Mouse (Mus musculus) lung, postnatal 0 days (tissue): ENCODE results near the gene Mmel1. TPM values are rescaled to one million over a fixed set of nuclear protein-coding genes. Genes with fewer than 3 reads are reported as not detected.

Experiments
- ATAC-seq: fragments of 200-750 bp; cut with Nextera tagmentation; 2 replicates; pipeline ENCODE4 v1.8.0; 2017; ENCODE audit warnings: moderate library complexity
- DNase-seq: peaks from one replicate; pipeline ENCODE4 v3.0.0-alpha.2; 2016; ENCODE audit warnings: low spot score
- H3K27ac ChIP-seq: fragments of 300-500 bp; sonication (generic); 2 replicates; pipeline ENCODE4 v1.5.1; 2014; ENCODE audit warnings: antibody characterized with exemption, mild to moderate bottlenecking, low read length, mixed read lengths
- H3K27me3 ChIP-seq: fragments of 300-500 bp; sonication (generic); replicated peaks from 2 replicates; pipeline ENCODE4 v1.6.1; 2014; ENCODE audit warnings: low read length, mixed read lengths; ENCODE audit not compliant: insufficient read depth
- H3K36me3 ChIP-seq: fragments of 300-500 bp; sonication (generic); 2 replicates; pipeline ENCODE4 v1.6.1; 2014; ENCODE audit warnings: low read length, mixed read lengths; ENCODE audit not compliant: insufficient read depth
- H3K4me1 ChIP-seq: fragments of 300-500 bp; sonication (generic); 2 replicates; pipeline ENCODE4 v1.6.1; 2014; ENCODE audit warnings: antibody characterized with exemption, low read depth, low read length, mixed read lengths; ENCODE audit not compliant: insufficient read depth
- H3K4me2 ChIP-seq: fragments of 300-500 bp; sonication (generic); replicated peaks from 2 replicates; pipeline ENCODE4 v1.6.1; 2014; ENCODE audit warnings: low read depth, mild to moderate bottlenecking, low read length, moderate library complexity, mixed read lengths
- H3K4me3 ChIP-seq: fragments of 300-500 bp; sonication (generic); 2 replicates; pipeline ENCODE4 v1.5.1; 2014; ENCODE audit warnings: low read depth, low read length
- H3K9ac ChIP-seq: fragments of 300-500 bp; sonication (generic); replicated peaks from 2 replicates; pipeline ENCODE4 v1.6.1; 2014; ENCODE audit warnings: low read depth, mild to moderate bottlenecking
- H3K9me3 ChIP-seq: fragments of 300-500 bp; sonication (generic); 2 replicates; pipeline ENCODE4 v1.6.1; 2016; ENCODE audit warnings: low read length, mixed read lengths
- CTCF ChIP-seq: IDR thresholded peaks from 2 replicates; pipeline ENCODE4 v1.5.1; 2016; ENCODE audit warnings: antibody characterized with exemption, mild to moderate bottlenecking
- EP300 ChIP-seq: IDR thresholded peaks from 2 replicates; pipeline ENCODE4 v1.6.1; 2016; ENCODE audit warnings: antibody characterized with exemption, mild to moderate bottlenecking, control low read depth
- WGBS: fragments of 180-500 bp; shearing (Covaris S2); extraction: QIAGEN DNeasy Blood & Tissue Kit; methylation state at CpG from one replicate; pipeline ENCODE4 v1.1.7; 2014; 5-methylcytosine and 5-hydroxymethylcytosine counted together
- polyA plus RNA-seq: library from polyadenylated mRNA; unstranded; fragments of >200 nt; fragmentation: Nextera tagmentation; extraction: Ambion mirVana; gene quantifications from 2 replicates; pipeline ENCODE4 v1.2.1, GENCODE M21; 2015

Mmel1 gene
- polyA plus RNA-seq, 1 experiment from 2014 or later = 0.06 TPM

DNA sequence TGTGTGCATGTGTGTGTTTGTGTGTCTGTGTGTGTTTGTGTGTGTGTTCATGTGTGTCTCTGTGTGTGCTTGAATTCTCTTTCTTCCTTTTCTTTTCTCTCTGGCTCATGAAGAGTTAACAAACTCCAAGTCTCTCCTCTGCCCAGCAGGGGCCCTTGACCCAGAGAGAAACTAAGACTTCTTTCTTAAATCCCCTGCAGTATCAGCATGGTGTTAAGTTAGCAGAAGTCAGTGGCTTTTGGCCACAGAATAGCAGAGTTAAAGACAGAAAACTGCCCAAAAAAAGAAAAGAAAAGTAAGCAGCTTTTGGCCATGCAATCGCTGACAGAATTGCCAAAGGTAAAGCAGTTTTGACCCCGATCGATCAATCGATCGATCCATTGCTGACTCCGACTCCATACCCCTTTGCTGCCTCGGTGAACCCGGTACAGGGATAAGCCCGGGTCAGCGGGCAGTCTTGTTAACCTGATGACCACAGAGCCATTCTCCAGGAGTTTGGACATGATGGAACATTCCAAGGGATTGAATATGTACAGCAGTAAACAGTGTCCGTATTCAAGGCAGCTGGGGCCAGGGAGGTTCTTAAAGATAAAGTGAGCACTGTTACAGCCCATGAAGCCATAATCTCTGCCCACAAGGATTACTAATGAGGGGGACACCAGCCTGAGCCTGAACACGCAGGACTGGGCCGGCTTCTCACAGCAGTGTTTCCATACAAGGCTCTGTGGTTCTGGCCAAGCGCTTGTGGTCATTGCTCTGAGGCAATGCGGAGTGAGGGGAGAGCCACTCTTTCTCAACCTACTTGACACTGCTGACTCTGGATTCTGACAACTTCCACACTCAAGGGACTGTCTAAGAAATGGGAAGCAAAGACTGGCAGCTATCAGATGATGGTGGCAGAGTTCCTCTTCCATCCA is 41.5 kb downstream of the Mmel1 start:
- Histone ChIP-seq H3K27me3 (no peaks in the 10 kb centered on the region), H3K4me2 (peak overlapping the region; percentile 22; the same call in 1 of the 2 replicates), H3K9ac (no peak overlapping the region), H3K27ac (no peak overlapping the region), H3K9me3 (no peaks in the 10 kb centered on the region), H3K4me3 (no peak overlapping the region), H3K36me3 (no peaks in the 10 kb centered on the region), H3K4me1 (peaks cover 13% of the 10 kb centered on the region; the same call in 1 of the 2 replicates)
- WGBS = 25% methylated on average over 15 of the region's 15 CpGs
- ATAC-seq (peak; percentile 77), DNase-seq (peak; percentile 81)
- TF ChIP-seq CTCF (no peak), EP300 (no peak)

DNA sequence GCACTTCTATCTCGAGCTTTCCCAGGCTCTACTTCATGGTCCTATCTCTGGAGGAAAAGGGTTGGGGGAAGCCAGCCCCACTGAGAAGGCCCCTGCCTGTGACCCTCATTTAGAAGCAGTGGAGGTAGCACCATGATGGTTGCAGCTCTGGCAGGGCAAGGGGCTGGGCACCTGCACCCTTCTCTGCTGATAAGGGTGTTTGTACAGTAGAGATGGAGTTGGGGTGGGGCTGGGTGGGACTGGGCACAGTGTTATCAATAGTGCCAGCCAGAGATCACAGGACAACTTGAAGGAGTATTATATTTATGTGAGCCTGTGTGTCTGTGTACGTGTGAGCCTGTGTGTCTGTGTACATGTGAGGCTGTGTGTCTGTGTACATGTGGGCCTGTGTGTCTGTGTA is 42.3 kb downstream of the Mmel1 start:
- Histone ChIP-seq H3K27me3 (no peaks in the 10 kb centered on the region), H3K4me1 (peaks cover 13% of the 10 kb centered on the region; the same call in 1 of the 2 replicates), H3K36me3 (no peaks in the 10 kb centered on the region), H3K4me2 (no peak overlapping the region), H3K9me3 (no peaks in the 10 kb centered on the region), H3K9ac (no peak overlapping the region), H3K4me3 (no peak overlapping the region), H3K27ac (no peak overlapping the region)
- TF ChIP-seq CTCF (no peak), EP300 (no peak)
- ATAC-seq (no peak), DNase-seq (no peak)
- WGBS = 43% methylated on average over 2 of the region's 2 CpGs

DNA sequence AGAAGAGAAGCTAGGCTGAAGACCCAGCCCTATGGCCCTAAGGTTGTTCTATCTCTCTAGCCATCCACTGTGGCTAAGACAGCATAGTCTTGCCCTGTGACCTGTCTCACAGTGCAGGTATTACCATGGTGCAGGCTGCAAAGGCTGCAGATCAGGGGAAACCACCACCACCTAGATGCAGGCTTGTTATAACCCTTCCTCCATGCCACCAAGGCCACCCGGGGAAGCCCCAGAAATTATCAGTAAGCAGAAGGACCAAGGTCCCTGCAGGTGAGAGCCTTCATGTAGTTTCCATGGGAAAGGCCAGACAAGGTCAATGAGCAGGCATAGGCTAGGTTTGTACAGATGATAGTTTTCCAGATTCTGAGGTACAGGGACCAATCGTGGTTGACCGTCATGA is 44.5 kb downstream of the Mmel1 start:
- H3K27me3 ChIP-seq = no peaks in the 10 kb centered on the region
- ATAC-seq (no peak), DNase-seq (no peak)
- no peaks in the 10 kb centered on the region; the same call in 1 of the 2 replicates for H3K9me3 ChIP-seq
- no peak overlapping the region for H3K4me3 ChIP-seq
- TF ChIP-seq EP300 (no peak), CTCF (no peak)
- WGBS = 96% methylated on average over 3 of the region's 3 CpGs
- no peak overlapping the region for H3K9ac ChIP-seq
- H3K4me2 ChIP-seq = no peak overlapping the region
- no peaks in the 10 kb centered on the region for H3K36me3 ChIP-seq
- H3K4me1 ChIP-seq = peaks cover 9% of the 10 kb centered on the region; the same call in 1 of the 2 replicates
- no peak overlapping the region for H3K27ac ChIP-seq

DNA sequence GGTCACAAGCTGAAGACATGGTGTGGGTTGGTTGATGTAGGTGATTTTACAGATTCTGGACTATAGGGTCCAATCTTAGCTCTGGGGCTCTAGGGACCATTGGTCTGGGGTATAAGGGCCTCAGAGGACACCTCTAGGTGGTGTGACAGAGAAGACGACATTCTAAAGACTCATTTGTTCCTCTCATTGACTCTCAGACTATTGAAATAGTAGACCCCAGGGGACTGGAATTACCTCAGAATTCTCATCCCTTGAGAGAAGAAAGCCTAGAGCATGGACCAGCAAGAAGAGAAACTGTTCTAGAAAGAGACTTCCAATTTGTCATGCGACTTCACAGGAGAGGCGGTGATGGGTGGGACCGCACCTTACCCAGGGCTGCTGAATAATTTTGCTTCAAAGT is 44.9 kb downstream of the Mmel1 start:
- DNase-seq (no peak), ATAC-seq (no peak)
- Histone ChIP-seq H3K4me2 (no peak overlapping the region), H3K4me3 (no peak overlapping the region), H3K4me1 (peaks cover 9% of the 10 kb centered on the region; the same call in 1 of the 2 replicates), H3K27ac (no peak overlapping the region), H3K27me3 (no peaks in the 10 kb centered on the region), H3K36me3 (no peaks in the 10 kb centered on the region), H3K9ac (no peak overlapping the region), H3K9me3 (no peaks in the 10 kb centered on the region; the same call in 1 of the 2 replicates)
- TF ChIP-seq EP300 = no peak
- TF ChIP-seq CTCF = no peak
- 92% methylated on average over 4 of the region's 4 CpGs for WGBS

DNA sequence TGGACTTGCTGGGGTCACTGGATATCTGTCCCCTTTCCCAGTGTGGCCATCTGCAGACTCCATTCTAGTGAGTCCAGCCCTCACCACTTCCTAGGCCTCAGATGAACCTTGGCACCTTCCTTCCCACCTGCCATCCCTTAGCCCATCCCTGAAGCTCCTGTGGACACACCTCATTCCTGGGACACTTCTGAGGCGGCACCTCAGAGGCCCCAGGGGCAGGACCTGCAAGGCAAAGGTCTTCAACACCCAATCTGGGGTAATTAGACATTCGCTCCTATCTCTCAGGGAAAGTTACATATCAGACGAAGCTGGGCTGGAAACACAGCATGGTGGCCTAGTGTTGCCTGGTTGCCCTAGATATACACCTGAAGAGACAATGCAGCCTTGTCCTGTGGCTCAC is 45.3 kb downstream of the Mmel1 start:
- Histone ChIP-seq H3K9me3 (no peaks in the 10 kb centered on the region; the same call in 1 of the 2 replicates), H3K4me3 (no peak overlapping the region), H3K9ac (no peak overlapping the region), H3K27ac (no peak overlapping the region), H3K4me1 (peaks cover 9% of the 10 kb centered on the region; the same call in 1 of the 2 replicates), H3K36me3 (no peaks in the 10 kb centered on the region), H3K4me2 (no peak overlapping the region), H3K27me3 (no peaks in the 10 kb centered on the region)
- TF ChIP-seq CTCF (no peak), EP300 (no peak)
- DNase-seq (no peak), ATAC-seq (no peak)
- WGBS = 77% methylated on average over 3 of the region's 3 CpGs

DNA sequence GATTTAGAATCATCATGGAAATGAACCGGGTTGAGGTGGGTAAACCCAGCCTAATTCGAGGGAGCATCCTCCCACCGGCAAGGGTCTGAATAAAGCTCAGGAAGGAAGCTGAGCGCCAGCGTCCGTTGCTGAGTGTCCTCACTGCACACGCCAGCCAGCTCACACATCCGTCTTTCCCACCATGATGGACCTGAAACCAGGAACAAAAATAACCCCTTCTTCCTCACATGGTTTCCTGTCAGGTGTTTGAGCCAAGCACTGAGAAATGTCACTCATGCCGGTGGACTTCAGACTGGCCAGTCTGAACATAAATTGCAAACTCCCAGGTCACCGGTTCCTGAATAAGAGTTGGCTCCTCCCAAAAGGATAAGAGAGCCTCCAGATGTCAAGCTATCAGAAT is 45.9 kb downstream of the Mmel1 start:
- Histone ChIP-seq H3K27me3 (no peaks in the 10 kb centered on the region), H3K27ac (no peak overlapping the region), H3K4me3 (no peak overlapping the region), H3K9me3 (no peaks in the 10 kb centered on the region; the same call in 1 of the 2 replicates), H3K36me3 (no peaks in the 10 kb centered on the region), H3K4me1 (peaks cover 9% of the 10 kb centered on the region; the same call in 1 of the 2 replicates), H3K4me2 (no peak overlapping the region), H3K9ac (no peak overlapping the region)
- no peak for ATAC-seq
- 63% methylated on average over 10 of the region's 10 CpGs for whole genome bisulfite sequencing
- TF ChIP-seq CTCF = no peak
- TF ChIP-seq EP300 = no peak
- DNase-seq = no peak
